Mouse (Mus musculus): ENCODE data around the gene Fam19a5. TPM values are rescaled to one million over a fixed set of nuclear protein-coding genes. Genes with fewer than 3 reads are reported as not detected.

Gene Fam19a5
- polyA plus RNA-seq, 2 experiments, result 0.08 TPM; not detected in 1

DNA sequence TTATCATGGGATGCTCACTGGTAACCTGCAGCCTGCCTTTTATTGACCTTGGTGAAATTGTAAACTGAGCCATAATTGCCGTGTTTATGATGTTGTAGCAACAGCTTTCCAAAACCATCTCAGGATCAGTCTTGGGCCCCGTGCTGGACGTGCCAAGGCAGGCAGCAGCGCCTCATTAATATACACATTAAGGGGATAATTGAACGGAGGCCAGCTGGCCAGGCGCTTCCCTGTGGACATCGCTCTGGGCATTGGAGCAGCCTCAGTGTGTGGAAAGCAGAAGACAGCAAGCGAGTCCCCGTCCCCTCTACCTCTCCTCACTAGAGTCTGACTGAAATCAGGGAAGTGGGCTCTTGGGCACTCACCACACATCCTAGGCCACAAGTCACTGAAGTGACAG is 127.8 kb downstream of the Fam19a5 start:
- H3K4me1 ChIP-seq (replicated peaks; ENCODE audit: control insufficient read depth in 2 of 2, insufficient read depth in 2 of 2, low read length in 1 of 2), result no peaks in the 10 kb centered on the region
- H3K9ac ChIP-seq (replicated peaks), result no peak overlapping the region
- TF ChIP-seq CTCF (IDR thresholded peaks at IDR 0.05; ENCODE audit: low read depth) (no peak), EP300 (IDR thresholded peaks at IDR 0.05; ENCODE audit: low read depth) (no peak)
- 69% methylated on average over 9 of the region's 9 CpGs for WGBS (ENCODE audit: insufficient replicate concordance)
- no peak overlapping the region for H3K4me3 ChIP-seq (ENCODE audit: insufficient read depth in 1 of 2, low read depth in 2 of 2, low read length in 2 of 2)
- no peak overlapping the region for H3K4me2 ChIP-seq (ENCODE audit: low read depth)
- no peaks in the 10 kb centered on the region for H3K36me3 ChIP-seq (replicated peaks; ENCODE audit: control insufficient read depth, insufficient read depth, low read depth)
- ATAC-seq (ENCODE audit: insufficient read depth), result no peak
- no peaks in the 10 kb centered on the region for H3K27me3 ChIP-seq (ENCODE audit: control insufficient read depth, insufficient read depth, low read length)
- H3K9me3 ChIP-seq (ENCODE audit: control insufficient read depth, low read length), result no peaks in the 10 kb centered on the region
- no peak overlapping the region for H3K27ac ChIP-seq
- no peak for DNase-seq (ENCODE audit: low read depth in 3 of 3, low spot score in 3 of 3)

DNA sequence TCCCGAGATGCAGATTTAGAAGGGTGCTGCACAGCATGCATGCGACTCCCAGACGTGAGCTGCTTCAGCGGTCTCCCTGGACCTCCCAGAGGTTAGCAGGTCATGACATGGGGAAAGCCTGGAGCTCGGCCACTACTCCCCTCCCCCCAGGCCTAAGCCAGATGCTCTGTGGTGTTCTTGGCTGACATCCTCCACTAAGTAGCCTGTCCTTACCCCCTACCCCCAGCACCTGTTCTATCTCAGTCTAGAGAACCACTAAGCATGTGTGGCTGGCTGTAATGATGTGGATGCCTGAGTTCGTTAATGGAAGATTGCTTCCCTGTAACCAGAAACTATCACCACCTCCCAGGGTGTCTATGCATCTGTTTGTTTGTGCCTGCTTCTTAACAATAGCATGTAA is 134.6 kb downstream of the Fam19a5 start:
- Histone ChIP-seq H3K27ac (no peak overlapping the region), H3K9ac (replicated peaks) (no peak overlapping the region), H3K36me3 (replicated peaks; ENCODE audit: control insufficient read depth, insufficient read depth, low read depth) (no peaks in the 10 kb centered on the region), H3K4me1 (replicated peaks; ENCODE audit: control insufficient read depth in 2 of 2, insufficient read depth in 2 of 2, low read length in 1 of 2) (no peaks in the 10 kb centered on the region), H3K4me2 (ENCODE audit: low read depth) (no peak overlapping the region), H3K27me3 (ENCODE audit: control insufficient read depth, insufficient read depth, low read length) (no peaks in the 10 kb centered on the region), H3K9me3 (ENCODE audit: control insufficient read depth, low read length) (no peaks in the 10 kb centered on the region), H3K4me3 (ENCODE audit: insufficient read depth in 1 of 2, low read depth in 2 of 2, low read length in 2 of 2) (no peak overlapping the region)
- no peak for TF ChIP-seq EP300 (IDR thresholded peaks at IDR 0.05; ENCODE audit: low read depth)
- no peak for TF ChIP-seq CTCF (IDR thresholded peaks at IDR 0.05; ENCODE audit: low read depth)
- DNase-seq (ENCODE audit: low read depth in 3 of 3, low spot score in 3 of 3) (no peak), ATAC-seq (ENCODE audit: insufficient read depth) (no peak)
- 60% methylated on average over 6 of the region's 6 CpGs for WGBS (ENCODE audit: insufficient replicate concordance)

DNA sequence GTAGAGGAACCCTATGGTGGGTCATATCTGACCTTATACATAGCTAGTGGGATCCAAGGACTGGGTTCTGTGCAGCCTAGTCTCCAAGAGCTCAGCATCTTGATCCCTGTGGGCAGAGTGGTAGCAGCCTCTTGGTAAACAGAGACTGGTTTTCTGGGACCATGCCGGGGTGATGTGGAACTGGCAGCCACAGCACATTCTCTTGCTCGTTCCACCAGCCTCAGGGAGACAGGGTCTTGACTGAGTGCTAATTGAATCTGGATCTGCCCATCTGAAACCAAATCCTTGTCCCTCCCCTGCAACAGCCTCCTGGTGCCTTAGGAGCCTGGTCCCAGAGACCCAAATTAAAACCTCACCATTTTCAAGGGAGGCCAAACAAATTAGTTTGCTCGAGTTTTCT is 138.3 kb downstream of the Fam19a5 start:
- Histone ChIP-seq H3K9me3 (ENCODE audit: control insufficient read depth, low read length) (no peaks in the 10 kb centered on the region), H3K27me3 (ENCODE audit: control insufficient read depth, insufficient read depth, low read length) (no peaks in the 10 kb centered on the region), H3K9ac (replicated peaks) (no peak overlapping the region), H3K4me2 (ENCODE audit: low read depth) (no peak overlapping the region), H3K4me1 (replicated peaks; ENCODE audit: control insufficient read depth in 2 of 2, insufficient read depth in 2 of 2, low read length in 1 of 2) (no peaks in the 10 kb centered on the region), H3K4me3 (ENCODE audit: insufficient read depth in 1 of 2, low read depth in 2 of 2, low read length in 2 of 2) (no peak overlapping the region), H3K36me3 (replicated peaks; ENCODE audit: control insufficient read depth, insufficient read depth, low read depth) (no peaks in the 10 kb centered on the region), H3K27ac (no peak overlapping the region)
- no peak for ATAC-seq (ENCODE audit: insufficient read depth)
- 60% methylated on average over 3 of the region's 3 CpGs for WGBS (ENCODE audit: insufficient replicate concordance)
- DNase-seq (ENCODE audit: low read depth in 3 of 3, low spot score in 3 of 3), result no peak
- TF ChIP-seq EP300 (IDR thresholded peaks at IDR 0.05; ENCODE audit: low read depth) (no peak), CTCF (IDR thresholded peaks at IDR 0.05; ENCODE audit: low read depth) (no peak)

DNA sequence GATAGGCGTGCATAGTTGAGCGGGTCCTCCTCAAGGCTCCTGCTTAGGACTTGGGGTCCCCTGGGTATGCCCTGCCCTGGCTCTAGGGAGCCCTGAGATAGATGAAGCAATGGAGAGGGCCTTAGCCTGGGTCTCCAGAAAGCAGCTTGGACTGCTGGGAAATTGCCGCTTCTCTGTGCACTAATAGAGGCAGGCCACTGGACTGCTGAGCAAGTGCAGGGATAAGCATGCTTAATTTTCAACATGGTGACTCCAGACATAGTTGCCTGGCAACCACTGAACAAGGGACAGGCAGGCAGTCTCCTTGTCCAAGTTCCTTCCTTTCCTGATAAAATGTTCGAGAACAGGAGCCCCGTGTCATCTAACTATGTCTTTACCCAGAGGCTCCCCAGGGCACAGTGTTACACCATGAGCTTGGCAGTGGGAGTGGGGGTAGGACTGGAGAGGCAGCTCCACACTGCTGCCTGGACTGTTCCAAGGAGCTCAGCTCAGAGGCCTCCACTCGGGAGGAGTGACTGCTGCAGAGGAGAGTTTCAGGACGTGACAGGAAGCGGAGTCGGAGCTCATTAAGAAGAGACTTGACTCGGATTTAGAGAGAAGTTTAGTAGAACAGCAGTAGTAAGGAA is 142.4 kb downstream of the Fam19a5 start:
- Histone ChIP-seq H3K4me3 (ENCODE audit: insufficient read depth in 1 of 2, low read depth in 2 of 2, low read length in 2 of 2) (no peak overlapping the region), H3K4me2 (ENCODE audit: low read depth) (no peak overlapping the region), H3K9ac (replicated peaks) (no peak overlapping the region), H3K27me3 (ENCODE audit: control insufficient read depth, insufficient read depth, low read length) (no peaks in the 10 kb centered on the region), H3K27ac (no peak overlapping the region), H3K9me3 (ENCODE audit: control insufficient read depth, low read length) (no peaks in the 10 kb centered on the region), H3K4me1 (replicated peaks; ENCODE audit: control insufficient read depth in 2 of 2, insufficient read depth in 2 of 2, low read length in 1 of 2) (no peaks in the 10 kb centered on the region), H3K36me3 (replicated peaks; ENCODE audit: control insufficient read depth, insufficient read depth, low read depth) (no peaks in the 10 kb centered on the region)
- TF ChIP-seq CTCF (IDR thresholded peaks at IDR 0.05; ENCODE audit: low read depth) (no peak), EP300 (IDR thresholded peaks at IDR 0.05; ENCODE audit: low read depth) (no peak)
- WGBS (ENCODE audit: insufficient replicate concordance), result 51% methylated on average over 10 of the region's 10 CpGs
- ATAC-seq (ENCODE audit: insufficient read depth), result no peak
- DNase-seq (ENCODE audit: low read depth in 3 of 3, low spot score in 3 of 3), result no peak

- Histone ChIP-seq H3K27me3 (ENCODE audit: control insufficient read depth, insufficient read depth, low read length) (no peaks in the 10 kb centered on the region), H3K9ac (replicated peaks) (no peak overlapping the region), H3K4me2 (ENCODE audit: low read depth) (no peak overlapping the region), H3K27ac (no peak overlapping the region), H3K36me3 (replicated peaks; ENCODE audit: control insufficient read depth, insufficient read depth, low read depth) (no peaks in the 10 kb centered on the region), H3K4me3 (ENCODE audit: insufficient read depth in 1 of 2, low read depth in 2 of 2, low read length in 2 of 2) (no peak overlapping the region), H3K9me3 (ENCODE audit: control insufficient read depth, low read length) (no peaks in the 10 kb centered on the region), H3K4me1 (replicated peaks; ENCODE audit: control insufficient read depth in 2 of 2, insufficient read depth in 2 of 2, low read length in 1 of 2) (no peaks in the 10 kb centered on the region)
- DNase-seq (ENCODE audit: low read depth in 3 of 3, low spot score in 3 of 3) (no peak), ATAC-seq (ENCODE audit: insufficient read depth) (no peak)
- 70% methylated on average over 15 of the region's 15 CpGs for WGBS (ENCODE audit: insufficient replicate concordance)
- TF ChIP-seq CTCF (IDR thresholded peaks at IDR 0.05; ENCODE audit: low read depth) (no peak), EP300 (IDR thresholded peaks at IDR 0.05; ENCODE audit: low read depth) (no peak)
Measured at GRCm38 (mm10) chr15:87691271-87691955, 147.3 kb downstream of the Fam19a5 start.
